Mouse (Mus musculus) spleen, adult 2 months (tissue): Measurements from ENCODE around the gene Grid2. TPM values are rescaled to one million over a fixed set of nuclear protein-coding genes. Genes with fewer than 3 reads are reported as not detected.

ENCODE experiments used
- DNase-seq, 2 experiments: peaks; one replicate each; pipeline versions ENCODE4 v3.0.0 to v3.0.0-alpha.2; 2012 to 2021; ENCODE audit warnings: low spot score in 2 of 2, low read depth in 1 of 2
- H3K27ac ChIP-seq: fragments of 200-500 bp; 2 replicates; pipeline ENCODE4 v1.5.1; 2012; ENCODE audit warnings: low read length, inconsistent platforms; ENCODE audit not compliant: insufficient read depth
- H3K27me3 ChIP-seq: fragments of 200-500 bp; 2 replicates; pipeline ENCODE4 v1.6.1; 2012; ENCODE audit warnings: mild to moderate bottlenecking, moderate library complexity, low read length, inconsistent platforms; ENCODE audit not compliant: control insufficient read depth, insufficient read depth
- H3K36me3 ChIP-seq: fragments of 200-500 bp; 2 replicates; pipeline ENCODE4 v1.6.1; 2012; ENCODE audit warnings: mild to moderate bottlenecking, low read length, inconsistent platforms; ENCODE audit not compliant: control insufficient read depth, insufficient read depth
- H3K4me1 ChIP-seq: fragments of 200-500 bp; 2 replicates; pipeline ENCODE4 v1.6.1; 2011; ENCODE audit warnings: inconsistent platforms; ENCODE audit not compliant: control insufficient read depth, insufficient read depth, insufficient read length
- H3K4me3 ChIP-seq: fragments of 200-500 bp; 2 replicates; pipeline ENCODE4 v1.5.1; 2011; ENCODE audit warnings: mild to moderate bottlenecking, inconsistent platforms; ENCODE audit not compliant: insufficient read depth, insufficient read length; ENCODE audit errors: extremely low read depth
- CTCF ChIP-seq: fragments of 200-500 bp; IDR thresholded peaks from 2 replicates; pipeline ENCODE4 v1.5.1; 2011; ENCODE audit warnings: mild to moderate bottlenecking, inconsistent platforms; ENCODE audit not compliant: insufficient read depth, insufficient read length, insufficient replicate concordance; ENCODE audit errors: extremely low read depth
- POLR2A ChIP-seq: fragments of 200-500 bp; IDR thresholded peaks from 2 replicates; pipeline ENCODE4 v1.6.1; 2011; ENCODE audit warnings: low read depth, low read length, inconsistent platforms
- WGBS: fragments of 180-500 bp; shearing (Covaris S2); methylation state at CpG from one replicate; pipeline ENCODE4 v1.1.7; 2018; 5-methylcytosine and 5-hydroxymethylcytosine counted together
- polyA plus RNA-seq: library from polyadenylated mRNA; depleted of rRNA; stranded (reverse); fragments of >200 nt; gene quantifications from 2 replicates; pipeline ENCODE4 v1.2.3, GENCODE M21; 2012

The Grid2 gene
- polyA plus RNA-seq, 1 experiment: 0.07 TPM

GRCm38 (mm10) chr6:64648196-64648595 is 1392.5 kb downstream of the Grid2 start:
- 71% methylated on average over 8 of the region's 8 CpGs for WGBS
- no peak for DNase-seq
- Histone ChIP-seq H3K4me3 (no peak overlapping the region), H3K4me1 (no peaks in the 10 kb centered on the region), H3K27me3 (no peaks in the 10 kb centered on the region), H3K36me3 (no peaks in the 10 kb centered on the region), H3K27ac (no peak overlapping the region)
- TF ChIP-seq POLR2A: no peak
- TF ChIP-seq CTCF: no peak

DNA sequence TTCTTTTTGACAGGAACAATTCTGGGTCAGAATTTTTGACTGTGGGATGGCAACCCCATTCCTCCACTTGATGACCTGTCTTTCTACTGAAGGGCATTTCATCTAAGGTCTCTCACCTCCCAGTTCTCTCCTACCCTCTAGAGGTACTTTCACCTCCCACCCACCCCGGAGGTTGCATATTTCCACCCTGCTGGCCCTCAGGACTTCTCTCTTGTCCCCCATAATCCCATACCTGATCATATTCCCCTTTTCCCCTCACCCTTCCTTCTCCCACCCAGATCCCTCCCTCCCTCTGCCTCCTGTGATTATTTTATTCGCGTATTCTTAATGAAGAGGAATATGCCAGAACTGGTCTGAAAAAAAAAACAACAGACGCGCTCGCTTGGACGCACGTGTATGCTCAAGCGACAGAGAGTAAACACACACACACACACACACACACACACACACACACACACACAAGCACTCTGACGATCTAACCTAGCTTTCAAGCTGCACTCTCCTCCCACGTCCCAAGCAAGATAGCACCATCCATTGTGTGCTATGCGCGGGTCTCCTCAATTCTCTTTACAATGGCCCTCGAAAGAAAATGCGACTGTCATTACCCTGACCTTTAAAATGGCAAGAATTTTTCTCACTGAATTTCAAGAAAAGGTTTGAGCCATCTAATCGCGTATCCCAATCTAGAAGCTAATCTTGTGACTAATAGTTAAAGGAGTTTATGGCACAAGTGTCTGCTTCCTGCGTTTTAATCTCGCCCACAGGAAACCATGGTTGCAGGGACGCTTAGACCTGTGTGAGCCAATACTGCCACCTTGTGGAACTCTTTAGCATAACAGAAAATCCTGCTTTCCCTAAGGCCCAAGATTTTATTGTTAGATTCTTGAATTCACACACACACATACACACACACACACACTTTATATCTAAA is 1393.9 kb downstream of the Grid2 start:
- H3K4me1 ChIP-seq: no peaks in the 10 kb centered on the region
- no peaks in the 10 kb centered on the region for H3K36me3 ChIP-seq
- WGBS: 20% methylated on average over 20 of the region's 20 CpGs
- H3K27ac ChIP-seq: no peak overlapping the region
- no peaks in the 10 kb centered on the region for H3K27me3 ChIP-seq
- H3K4me3 ChIP-seq: no peak overlapping the region
- TF ChIP-seq POLR2A: no peak
- TF ChIP-seq CTCF: peak; percentile 9; the same call in 1 of the 2 replicates
- no peak for DNase-seq

DNA sequence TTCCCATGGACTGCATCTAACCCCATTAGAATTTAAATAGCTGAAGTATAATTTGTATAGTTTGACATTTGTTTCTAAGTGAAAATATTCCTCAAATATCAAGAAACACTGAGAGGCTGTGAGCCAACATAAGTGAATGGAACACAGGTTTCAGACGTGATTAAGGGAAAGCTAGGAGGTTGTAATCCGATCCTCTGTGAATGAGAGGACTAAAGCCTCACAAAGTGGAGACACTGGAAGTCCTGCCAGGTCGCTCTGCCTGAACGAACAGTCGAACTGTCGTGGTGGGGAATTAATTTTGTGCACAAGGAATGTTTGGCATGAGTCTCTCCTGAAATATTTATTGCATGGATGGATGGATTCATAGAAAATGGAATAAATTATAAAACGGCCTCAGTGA is 1395.1 kb downstream of the Grid2 start:
- Histone ChIP-seq H3K27me3 (no peaks in the 10 kb centered on the region), H3K4me3 (no peak overlapping the region), H3K36me3 (no peaks in the 10 kb centered on the region), H3K27ac (no peak overlapping the region), H3K4me1 (no peaks in the 10 kb centered on the region)
- no peak for TF ChIP-seq CTCF
- TF ChIP-seq POLR2A: no peak
- DNase-seq: no peak
- WGBS: 61% methylated on average over 7 of the region's 7 CpGs

GRCm38 (mm10) chr6:64671010-64671409 is 1415.3 kb downstream of the Grid2 start:
- Histone ChIP-seq H3K27me3 (no peaks in the 10 kb centered on the region), H3K27ac (no peak overlapping the region), H3K36me3 (no peaks in the 10 kb centered on the region), H3K4me1 (no peaks in the 10 kb centered on the region), H3K4me3 (no peak overlapping the region)
- WGBS: 76% methylated on average over 3 of the region's 3 CpGs
- TF ChIP-seq CTCF (no peak), POLR2A (no peak)
- DNase-seq: no peak

DNA sequence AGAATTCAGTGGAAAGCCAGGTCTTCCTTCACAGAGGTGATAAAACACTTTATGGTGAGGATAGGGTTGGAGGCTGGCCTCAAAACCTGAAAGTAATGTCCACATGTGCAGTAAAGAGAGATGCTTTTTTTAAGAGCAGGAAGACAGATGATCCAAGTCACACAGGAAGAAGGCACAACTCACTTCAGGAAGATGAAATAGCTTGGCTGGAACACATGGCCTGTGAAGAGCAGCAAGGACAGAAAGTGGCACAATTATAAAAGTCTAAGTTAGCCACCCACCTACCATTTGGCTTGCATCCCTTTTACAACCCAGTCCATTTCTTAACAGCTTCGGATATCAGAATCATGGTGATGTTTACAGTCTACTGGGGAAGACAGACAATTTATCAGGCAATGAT is 1423.1 kb downstream of the Grid2 start:
- no peaks in the 10 kb centered on the region for H3K4me1 ChIP-seq
- no peak for DNase-seq
- WGBS: 74% methylated on average over 1 of the region's 1 CpGs
- no peak overlapping the region for H3K4me3 ChIP-seq
- no peak for TF ChIP-seq POLR2A
- no peak overlapping the region for H3K27ac ChIP-seq
- no peaks in the 10 kb centered on the region for H3K27me3 ChIP-seq
- no peaks in the 10 kb centered on the region for H3K36me3 ChIP-seq

DNA sequence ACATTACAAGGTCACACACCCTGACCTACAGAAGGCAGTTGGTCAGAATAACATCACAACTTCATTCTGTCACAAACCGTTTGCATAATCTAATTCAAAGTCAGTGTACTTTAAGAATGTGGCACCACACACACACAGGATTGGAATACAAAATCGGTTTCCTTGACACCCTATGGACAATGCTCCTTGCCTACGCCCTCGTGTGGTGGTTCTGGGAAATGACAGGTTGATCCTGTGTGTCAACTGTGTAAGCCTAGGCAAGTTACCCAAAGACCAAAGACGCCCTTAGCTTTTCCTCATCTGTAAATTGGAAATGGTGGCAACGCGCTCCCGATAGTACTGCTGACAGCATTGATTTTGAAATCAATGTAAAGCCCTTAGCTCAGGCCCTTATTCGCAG is 1428.3 kb downstream of the Grid2 start:
- WGBS: 42% methylated on average over 9 of the region's 9 CpGs
- Histone ChIP-seq H3K27ac (no peak overlapping the region), H3K4me3 (no peak overlapping the region), H3K4me1 (no peaks in the 10 kb centered on the region), H3K36me3 (no peaks in the 10 kb centered on the region), H3K27me3 (no peaks in the 10 kb centered on the region)
- TF ChIP-seq POLR2A: no peak
- TF ChIP-seq CTCF: no peak
- no peak for DNase-seq

DNA sequence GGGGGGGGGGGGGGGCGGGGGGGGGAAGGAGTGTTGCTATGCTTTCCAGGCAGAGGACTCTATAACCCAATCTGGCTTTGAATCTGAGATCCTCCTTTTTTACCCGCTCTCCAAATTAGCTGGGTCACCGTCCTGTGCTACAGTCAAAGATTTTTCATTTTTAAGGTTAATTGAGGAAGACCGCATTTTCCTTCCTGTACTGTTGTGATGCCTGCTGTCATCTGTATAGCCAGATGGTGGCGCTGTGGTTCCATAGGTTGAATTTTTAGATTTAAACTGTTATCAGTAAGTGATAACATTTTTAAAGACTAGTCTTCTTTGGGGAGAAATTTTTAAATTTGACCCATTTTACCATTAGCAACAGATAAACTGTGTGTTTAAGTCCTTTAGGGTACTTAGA is 1429.3 kb downstream of the Grid2 start:
- Histone ChIP-seq H3K27me3 (no peaks in the 10 kb centered on the region), H3K4me3 (no peak overlapping the region), H3K36me3 (no peaks in the 10 kb centered on the region), H3K27ac (no peak overlapping the region), H3K4me1 (no peaks in the 10 kb centered on the region)
- WGBS: 1% methylated on average over 5 of the region's 5 CpGs
- DNase-seq: no peak
- TF ChIP-seq POLR2A: no peak
- TF ChIP-seq CTCF: no peak
